8 mouse cellular contexts compared by ENCODE assay signal in genomic region chr19:17136677-17137460, GRCm38 (mm10).
DNase-seq lines count a peak whose midpoint lies in the region; ATAC-seq lines count a peak whose summit lies in the region.

No protein-coding gene starts in this region.

- ATAC-seq in embryonic facial prominence, embryonic 12.5 days (ENCODE audit: insufficient number of reproducible peaks, insufficient read depth, low FRiP score, low TSS enrichment): no peak
- ATAC-seq in megakaryocyte progenitor cell, adult 5-6 weeks (replicated peaks; ENCODE audit: poor library complexity): peak; percentile 50
- ATAC-seq in stomach, embryonic 14.5 days (ENCODE audit: insufficient number of reproducible peaks, insufficient read depth, low FRiP score, low read depth): no peak

- no peaks in the 10 kb centered on the region for H3K36me3 ChIP-seq in embryonic facial prominence, embryonic 12.5 days
- no peaks in the 10 kb centered on the region for H3K36me3 ChIP-seq in hindbrain, embryonic 10.5 days
- H3K36me3 ChIP-seq in stomach, embryonic 14.5 days (ENCODE audit: control insufficient read depth, insufficient read depth, low read length): no peaks in the 10 kb centered on the region

- H3K4me2 ChIP-seq in embryonic facial prominence, embryonic 12.5 days (replicated peaks): peak overlapping the region; percentile 67
- peak overlapping the region; percentile 31 for H3K4me2 ChIP-seq in stomach, embryonic 14.5 days (replicated peaks; ENCODE audit: low read depth, low read length)

- no peaks in the 10 kb centered on the region for H3K4me1 ChIP-seq in embryonic facial prominence, embryonic 12.5 days
- H3K4me1 ChIP-seq in hindbrain, embryonic 10.5 days (replicated peaks): peaks cover 20% of the 10 kb centered on the region
- H3K4me1 ChIP-seq in stomach, embryonic 14.5 days (ENCODE audit: control insufficient read depth, insufficient read depth, low read length): no peaks in the 10 kb centered on the region

- H3K27me3 ChIP-seq in embryonic facial prominence, embryonic 12.5 days: peaks cover 12% of the 10 kb centered on the region
- H3K27me3 ChIP-seq in hindbrain, embryonic 10.5 days (ENCODE audit: insufficient read depth, poor library complexity, severe bottlenecking): peaks cover 10% of the 10 kb centered on the region; the same call in 1 of the 2 replicates
- H3K27me3 ChIP-seq in stomach, embryonic 14.5 days (ENCODE audit: control insufficient read depth, insufficient read depth, low read length): no peaks in the 10 kb centered on the region

- WGBS in embryonic facial prominence, embryonic 12.5 days: 10% methylated on average over 21 of the region's 21 CpGs
- WGBS in hindbrain, embryonic 10.5 days: 10% methylated on average over 21 of the region's 21 CpGs
- 10% methylated on average over 21 of the region's 21 CpGs for WGBS in stomach, embryonic 14.5 days

- peak overlapping the region; percentile 34; the same call in 1 of the 2 replicates for H3K9ac ChIP-seq in embryonic facial prominence, embryonic 12.5 days
- no peak overlapping the region for H3K9ac ChIP-seq in stomach, embryonic 14.5 days (replicated peaks; ENCODE audit: low read depth, low read length)

- H3K27ac ChIP-seq in embryonic facial prominence, embryonic 12.5 days: no peak overlapping the region
- peak overlapping the region; percentile 81 for H3K27ac ChIP-seq in hindbrain, embryonic 10.5 days
- H3K27ac ChIP-seq in stomach, embryonic 14.5 days (ENCODE audit: low read length): no peak overlapping the region

- peak overlapping the region; percentile 39 for H3K4me3 ChIP-seq in embryonic facial prominence, embryonic 12.5 days
- H3K4me3 ChIP-seq in hindbrain, embryonic 10.5 days: peak overlapping the region; percentile 57
- H3K4me3 ChIP-seq in stomach, embryonic 14.5 days (ENCODE audit: low read depth, low read length): peak overlapping the region; percentile 27

- H3K9me3 ChIP-seq in embryonic facial prominence, embryonic 12.5 days: no peaks in the 10 kb centered on the region
- H3K9me3 ChIP-seq in hindbrain, embryonic 10.5 days: no peaks in the 10 kb centered on the region
- H3K9me3 ChIP-seq in stomach, embryonic 14.5 days (ENCODE audit: control insufficient read depth, low read depth, low read length): no peaks in the 10 kb centered on the region

- peak; percentile 9 for DNase-seq in ovary, postnatal 14 days (ENCODE audit: low spot score)
- no peak for DNase-seq in ovary, postnatal 10 days (ENCODE audit: low spot score)
- DNase-seq in hindbrain, embryonic 10.5 days (ENCODE audit: low spot score): peak; percentile 58
- DNase-seq in layer of hippocampus, adult 9-11 months: peak; percentile 86
- no peak for DNase-seq in adrenal gland, postnatal 14 days

Comparison
In these comparisons a context has a peak if more than half of its experiments do, and no peak if none do; other contexts are left out.
1. DNase-seq: peak in ovary, postnatal 14 days (single experiment), hindbrain, embryonic 10.5 days (single experiment) and layer of hippocampus, adult 9-11 months (single experiment); none in ovary, postnatal 10 days (single experiment) and adrenal gland, postnatal 14 days (single experiment).
2. Peak in every context shown above with its lines, with median percentiles within 50 percentile points of each other: H3K4me3 ChIP-seq.